Mouse (Mus musculus) urinary bladder, adult 18-20 months (tissue): ENCODE data around the gene Jade2.
"Not testable (repeated sequence)": the region's sequence is repeated elsewhere in the genome, so short reads cannot be mapped to it uniquely, and the experiment has no call there.

Source experiments
- DNase-seq, 2 experiments: peaks; one replicate each; pipeline ENCODE4 v3.0.0; 2022; ENCODE audit warnings: low spot score in 2 of 2, mixed read lengths in 2 of 2

Gene Jade2

DNA sequence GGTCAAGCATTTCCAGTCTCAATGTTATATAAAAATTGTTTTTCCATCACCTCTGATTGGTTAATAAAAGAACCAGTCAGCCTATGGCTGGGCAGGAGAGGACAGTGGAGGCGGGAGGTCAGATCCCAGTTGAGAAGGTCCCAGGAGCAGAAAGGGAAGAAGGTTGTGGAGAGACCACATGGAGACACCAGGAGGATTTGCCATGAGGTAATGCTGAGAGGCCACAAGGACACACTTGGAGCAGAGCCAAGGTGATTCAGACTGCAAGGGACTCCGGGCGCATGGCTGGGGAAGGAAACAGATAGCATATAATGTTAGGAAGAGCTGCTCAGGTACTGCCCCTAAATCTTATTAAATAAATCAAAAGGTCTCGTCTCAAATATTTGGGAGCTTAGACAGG lies 61.2 kb downstream of the Jade2 start:
- no peak for DNase-seq

DNA sequence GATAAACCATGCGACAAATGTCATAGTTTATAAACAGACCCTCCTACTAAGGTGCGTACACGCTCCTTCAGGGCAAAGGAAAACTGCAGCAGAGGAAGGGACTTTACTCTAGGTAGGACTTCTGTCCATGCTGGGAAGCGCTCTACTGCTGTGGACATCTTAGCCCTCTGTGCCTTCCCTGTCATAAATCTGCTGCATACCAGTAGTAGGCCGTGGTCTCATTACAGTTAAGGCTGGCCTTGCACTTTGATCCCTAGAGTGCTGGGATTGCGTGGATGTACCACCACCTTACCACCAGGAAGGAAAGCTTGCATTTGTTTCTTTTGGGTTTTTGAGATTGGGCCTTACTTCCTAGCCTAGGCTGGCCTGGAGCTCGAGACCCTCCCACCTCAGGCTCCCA lies 66.8 kb downstream of the Jade2 start:
- no peak for DNase-seq

DNA sequence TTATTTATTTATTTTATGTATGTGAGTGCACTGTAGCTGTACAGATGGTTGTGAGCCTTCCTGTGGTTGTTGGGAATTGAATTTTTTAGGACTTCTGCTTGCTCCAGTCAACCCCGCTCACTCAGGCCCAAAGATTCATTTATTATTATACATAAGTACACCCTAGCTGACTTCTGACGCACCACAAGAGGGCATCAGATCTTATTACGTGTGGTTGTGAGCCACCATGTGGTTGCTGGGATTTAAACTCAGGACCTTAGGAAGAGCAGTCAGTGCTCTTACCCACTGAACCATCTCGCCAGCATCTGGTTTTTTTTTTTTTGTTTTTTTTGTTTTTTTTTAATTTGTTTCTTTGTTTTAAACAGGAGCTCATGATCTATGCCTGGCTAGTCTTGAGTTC lies 67.7 kb downstream of the Jade2 start:
- DNase-seq, result not testable (repeated sequence)

DNA sequence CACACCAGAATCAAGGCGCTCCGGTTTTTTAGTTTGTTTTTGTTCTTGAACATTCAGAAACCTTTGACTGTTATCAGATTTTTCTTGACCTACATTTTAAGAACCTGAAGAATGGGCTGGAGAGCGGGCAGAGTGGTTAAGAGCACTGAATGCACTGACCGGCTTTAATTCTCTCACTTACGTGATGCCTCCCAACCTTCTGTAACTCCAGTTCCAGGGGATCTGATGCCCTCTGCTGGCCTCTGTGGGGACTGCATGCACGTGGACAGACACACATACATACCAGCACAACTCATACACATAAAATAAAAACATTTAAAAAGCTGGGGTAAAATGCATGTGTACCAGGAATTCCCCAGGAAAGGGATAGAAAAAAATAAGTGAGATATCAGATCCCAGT lies 71.5 kb downstream of the Jade2 start:
- DNase-seq, result no peak

DNA sequence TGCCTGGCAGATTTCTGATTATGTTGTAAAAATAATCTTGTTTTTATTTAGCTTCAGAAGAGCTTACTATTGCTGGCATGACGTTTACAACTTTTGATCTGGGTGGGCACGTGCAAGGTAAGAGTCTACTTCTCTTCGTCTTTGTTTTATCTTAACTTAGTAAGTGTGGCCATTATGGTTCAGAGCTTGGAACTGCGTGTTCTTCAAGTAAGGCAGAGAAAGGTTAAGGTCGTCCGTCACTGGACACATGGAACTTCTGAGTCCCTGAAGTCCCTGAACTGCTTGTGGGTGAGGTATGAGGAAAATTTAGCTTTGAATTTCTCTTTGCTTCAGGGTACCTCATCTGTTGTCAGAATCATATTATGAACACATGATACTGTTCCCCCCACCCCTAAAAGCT lies 74.7 kb downstream of the Jade2 start:
- DNase-seq, result no peak

DNA sequence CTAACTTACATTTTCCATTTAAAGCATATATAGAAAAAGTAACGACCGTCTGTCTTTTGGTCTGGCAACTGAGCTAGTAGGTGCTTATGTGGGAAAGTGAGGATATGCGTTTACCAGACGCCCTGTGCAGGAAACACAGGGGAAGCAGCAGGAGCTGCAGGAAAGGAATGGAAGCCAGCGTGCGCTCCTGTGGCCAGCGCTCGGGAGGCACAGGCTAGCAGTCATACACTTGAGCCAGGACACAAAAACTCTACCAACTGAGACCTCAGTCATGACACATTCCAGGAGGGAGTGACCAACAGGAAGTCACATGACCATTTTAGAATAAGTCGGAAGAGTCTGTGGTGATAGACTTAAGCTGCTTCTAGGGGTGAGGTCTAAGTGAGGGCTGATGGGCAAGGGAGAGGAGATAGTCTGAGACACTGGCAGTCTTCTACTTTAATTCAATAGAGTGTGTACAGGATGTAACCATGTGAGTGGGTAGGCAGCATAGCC lies 76.6 kb downstream of the Jade2 start:
- no peak for DNase-seq

DNA sequence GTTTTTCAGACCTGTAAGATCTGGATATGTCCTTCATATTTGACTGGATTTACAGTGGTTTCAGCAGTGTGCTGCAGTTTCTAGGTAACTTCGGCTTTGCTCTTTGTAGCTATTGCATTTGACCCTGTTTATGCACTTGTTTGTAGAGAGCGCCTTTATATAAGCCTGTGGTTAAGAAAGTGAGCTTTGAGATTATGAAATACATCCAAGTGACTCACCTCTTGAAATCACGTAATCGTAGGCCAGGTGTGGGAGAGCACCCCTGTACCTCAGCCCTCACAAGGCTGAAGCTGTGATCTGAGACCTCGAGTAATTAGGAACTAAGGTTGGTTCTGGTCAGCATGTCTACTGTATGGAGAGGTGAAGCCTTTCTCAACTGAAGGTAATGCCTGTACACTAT lies 80.0 kb downstream of the Jade2 start:
- DNase-seq, result no peak

DNA sequence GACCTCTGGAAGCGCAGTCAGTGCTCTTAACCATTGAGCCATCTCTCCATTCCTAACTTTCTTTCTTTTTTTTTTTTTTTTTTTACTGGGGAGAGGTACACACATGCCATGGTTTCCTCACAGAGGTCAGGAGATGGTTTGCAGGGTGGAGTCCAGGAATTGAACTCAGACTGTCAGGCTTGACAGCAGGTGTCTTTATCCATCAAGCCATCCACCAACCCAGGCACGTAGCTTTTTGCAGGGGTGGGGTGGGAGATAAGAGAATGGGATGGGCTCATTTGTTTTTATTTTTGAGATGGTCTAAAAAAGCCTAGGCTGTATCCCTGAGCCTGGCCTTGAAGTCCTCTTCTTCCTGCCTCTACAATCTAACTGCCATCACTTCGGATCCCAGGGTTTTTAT lies 81.9 kb downstream of the Jade2 start:
- no peak for DNase-seq

DNA sequence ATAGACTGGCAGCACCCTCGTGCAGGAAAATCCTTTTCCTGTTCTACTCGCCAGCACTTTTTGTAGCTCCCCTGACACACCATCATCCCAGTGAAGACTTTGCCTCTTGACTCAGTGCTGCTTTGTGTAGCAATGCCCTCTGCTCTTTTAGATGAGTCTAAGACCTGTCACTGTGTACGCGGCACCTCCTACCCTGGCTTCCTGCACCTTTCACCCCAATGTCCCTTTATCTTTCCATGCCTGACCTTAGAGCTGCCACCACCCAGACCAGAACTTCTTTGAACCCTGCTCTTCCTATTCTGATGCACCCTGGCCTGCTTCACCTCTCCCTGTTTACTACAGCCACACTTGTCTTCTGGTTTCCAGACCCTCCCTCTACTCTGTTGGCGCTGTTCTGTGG lies 89.2 kb downstream of the Jade2 start:
- DNase-seq, result no peak

DNA sequence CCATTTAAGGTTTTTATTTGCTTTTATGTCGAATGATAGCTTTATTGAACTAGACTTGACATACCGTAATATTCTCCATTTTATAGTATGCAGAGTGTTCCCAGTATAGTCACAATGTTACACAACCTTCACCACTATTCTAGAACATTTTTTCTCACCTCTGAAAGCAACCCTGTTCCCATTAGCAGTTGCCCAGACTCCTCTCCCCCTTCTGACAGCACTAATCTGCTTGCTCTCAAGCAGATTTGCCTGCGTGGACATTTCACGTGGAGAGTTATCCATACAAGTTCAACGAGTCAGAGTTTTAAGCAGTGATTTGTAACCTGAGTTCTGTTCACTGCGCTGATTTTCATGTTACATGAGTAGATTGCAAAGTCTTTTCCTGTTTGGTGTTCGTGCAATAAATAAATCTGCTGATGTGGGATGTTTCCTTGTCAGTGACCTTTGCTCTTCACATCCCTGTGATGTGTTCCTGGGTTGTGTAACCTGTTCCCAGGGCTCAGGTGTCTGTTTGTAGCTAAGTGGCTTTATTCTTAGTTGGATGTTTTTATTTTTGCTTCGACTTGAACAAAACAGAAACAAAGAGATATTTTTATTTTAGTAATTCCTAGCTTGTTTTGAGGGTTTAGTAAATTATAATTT lies 89.8 kb downstream of the Jade2 start:
- DNase-seq, result no peak

DNA sequence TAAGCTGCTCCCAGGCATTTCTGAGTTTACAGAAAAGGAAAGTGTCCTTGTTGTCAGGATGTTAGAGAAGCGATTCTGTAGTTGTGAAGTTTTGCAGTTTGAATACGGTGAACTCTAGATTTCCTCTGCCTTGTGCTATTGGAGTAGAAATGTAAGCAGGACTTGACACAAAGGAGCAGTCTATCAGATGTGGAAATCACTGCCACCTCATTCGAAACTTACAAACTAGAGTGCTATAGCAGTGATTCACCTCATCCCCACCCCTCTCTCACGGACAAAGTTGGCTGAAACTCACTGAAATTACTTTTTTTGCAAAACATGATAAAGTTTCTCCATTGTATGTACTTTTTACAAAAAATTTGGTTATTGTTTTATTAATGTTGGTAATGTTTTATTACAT lies 92.6 kb downstream of the Jade2 start:
- DNase-seq, result no peak

DNA sequence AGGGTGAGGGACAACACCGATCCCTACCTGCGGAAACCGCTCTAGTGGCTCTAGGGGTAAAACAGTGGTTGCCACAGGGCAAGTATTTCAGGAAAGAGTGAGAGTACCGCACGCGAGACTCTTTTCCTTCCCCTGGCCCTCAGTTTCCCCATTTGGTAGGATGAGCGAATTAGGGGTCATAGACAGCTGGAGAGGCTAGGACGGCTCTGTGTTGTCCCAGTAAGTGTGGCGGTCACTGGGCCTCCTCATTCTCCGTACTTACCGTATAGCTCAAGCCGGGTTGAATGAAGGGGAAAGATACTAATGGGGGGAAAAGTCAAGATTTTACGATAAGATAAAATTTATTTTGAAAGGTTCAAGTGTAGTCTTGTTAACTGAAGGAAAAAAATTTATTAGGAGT lies 93.5 kb downstream of the Jade2 start:
- no peak for DNase-seq
